Mouse (Mus musculus) spleen, postnatal 14 days (tissue): ENCODE results near the gene Pcsk4.
A peak's percentile ranks its signal among the peaks of the same experiment; 100 is the strongest.
"Not testable (repeated sequence)": the region's sequence is repeated elsewhere in the genome, so short reads cannot be mapped to it uniquely, and the experiment has no call there.

ENCODE experiments used
- DNase-seq, 2 experiments: peaks; one replicate each; pipeline ENCODE4 v3.0.0; 2021 to 2022; ENCODE audit warnings: low spot score in 2 of 2

Pcsk4 gene

DNA sequence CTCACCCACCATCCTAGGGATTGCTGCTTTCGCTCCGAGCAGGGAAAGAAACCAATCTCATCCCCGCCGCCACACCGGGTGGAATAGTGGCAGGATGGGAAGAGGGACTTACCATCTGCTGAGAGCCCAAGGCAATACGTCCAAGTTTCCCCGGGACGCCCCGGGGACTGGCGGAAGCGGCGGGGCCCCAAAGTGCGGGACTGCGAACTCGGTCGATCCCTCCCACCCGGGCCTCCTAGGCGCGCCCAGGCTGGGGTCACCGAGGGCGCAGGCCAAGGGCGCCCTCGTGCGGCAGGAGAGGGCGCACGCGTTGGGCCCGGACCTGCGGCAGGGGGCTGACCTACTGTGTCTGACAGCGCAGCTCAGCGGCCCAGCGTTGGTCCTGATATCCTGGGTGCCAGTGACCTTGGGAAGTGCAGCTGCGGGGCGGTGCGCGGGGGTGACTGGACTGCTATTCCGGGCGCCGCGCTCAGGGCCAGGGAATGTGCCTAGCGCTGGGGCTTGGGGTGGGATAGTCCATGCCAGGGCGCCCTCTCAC is 19.0 kb upstream of the Pcsk4 start, which contains the start of gene Adamtsl5:
Gene Adamtsl5 (minus strand): TSS at position 169 of the 538 bp plus-strand sequence.
- DNase-seq = peak; percentile 54 to 72

DNA sequence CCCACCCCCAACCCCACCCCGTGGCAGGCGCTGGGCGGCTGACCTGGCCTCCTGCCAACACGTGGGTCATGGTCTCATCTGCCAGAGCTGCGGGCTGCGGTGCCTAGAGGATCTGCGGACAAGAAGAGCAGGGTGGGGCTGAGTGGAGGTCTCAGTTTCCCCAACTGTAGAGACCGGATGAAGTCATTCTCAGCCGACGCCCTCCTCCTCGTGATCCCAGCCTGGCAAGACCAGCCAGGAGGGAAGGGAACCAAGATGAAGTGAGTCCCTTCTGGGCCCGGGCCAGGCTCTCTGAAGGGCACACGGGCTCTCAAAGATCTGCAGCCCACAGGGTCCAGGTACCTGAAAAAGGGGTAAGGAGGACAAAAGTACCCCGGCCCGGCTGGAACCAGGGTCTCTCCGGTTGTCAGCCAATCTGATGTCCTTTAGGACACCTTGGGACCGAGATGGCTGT is 18.2 kb upstream of the Pcsk4 start:
- no peak for DNase-seq

DNA sequence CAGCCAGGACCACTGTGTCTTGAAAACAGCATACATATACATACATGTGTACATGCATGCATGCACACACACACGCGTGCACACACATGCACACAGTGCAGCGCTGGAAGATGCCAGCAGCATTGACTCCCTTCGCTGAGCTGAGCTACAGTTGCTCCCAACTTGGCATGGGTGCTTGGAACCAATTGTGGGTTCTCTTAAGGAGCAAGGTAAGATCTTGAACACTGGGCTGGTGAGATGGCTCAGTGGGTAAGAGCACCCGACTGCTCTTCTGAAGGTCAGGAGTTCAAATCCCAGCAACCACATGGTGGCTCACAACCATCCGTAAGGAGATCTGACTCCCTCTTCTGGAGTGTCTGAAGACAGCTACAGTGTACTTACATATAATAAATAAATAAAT is 16.6 kb upstream of the Pcsk4 start:
- DNase-seq = not testable (repeated sequence)

DNA sequence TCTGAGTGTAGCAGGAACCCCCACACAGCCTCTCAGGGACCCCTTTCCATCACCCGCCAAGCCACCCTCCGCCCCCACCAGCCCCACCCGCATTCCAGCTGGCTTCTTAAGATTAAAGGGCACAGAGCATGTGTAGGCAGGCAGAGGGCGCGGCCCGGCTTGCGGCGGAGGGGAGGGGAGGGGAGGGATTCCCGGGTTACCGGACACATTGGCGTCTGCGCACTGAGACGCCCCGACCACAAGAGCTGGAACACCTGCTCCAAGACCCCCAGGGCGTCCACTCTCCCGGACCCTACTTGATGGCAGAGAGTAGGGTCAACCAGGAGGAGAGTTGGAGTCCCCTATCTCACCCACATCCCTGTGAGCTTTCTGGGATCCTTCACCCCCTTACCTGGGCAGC is 15.8 kb upstream of the Pcsk4 start:
- DNase-seq = peak in 1 of 2 experiments; percentile 45

DNA sequence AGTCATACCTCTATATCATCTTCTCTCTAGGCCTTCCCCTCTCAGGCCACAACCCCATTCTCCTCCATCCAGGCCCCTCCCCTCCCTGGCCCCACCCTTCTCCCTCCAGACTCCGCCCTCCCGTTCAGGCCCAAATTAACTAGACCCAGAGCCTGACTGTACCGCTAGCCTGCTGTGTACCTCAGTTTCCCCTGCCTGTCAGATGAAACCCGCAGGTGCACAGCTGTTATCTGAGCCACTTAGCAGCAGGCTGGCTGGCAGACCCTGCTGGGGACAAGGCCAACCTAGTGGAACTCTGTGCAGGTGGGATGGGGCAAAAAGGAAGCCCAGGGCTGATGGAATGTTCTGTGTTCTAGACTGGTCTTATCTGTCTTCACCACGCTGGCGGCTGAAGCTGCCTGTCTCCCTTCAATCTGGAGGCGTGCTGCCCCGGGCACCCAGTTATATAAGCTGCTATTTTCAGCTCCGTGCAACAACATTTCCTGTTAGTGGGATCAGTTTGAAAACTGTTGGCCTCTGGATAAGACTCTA is 14.9 kb upstream of the Pcsk4 start:
- no peak for DNase-seq

DNA sequence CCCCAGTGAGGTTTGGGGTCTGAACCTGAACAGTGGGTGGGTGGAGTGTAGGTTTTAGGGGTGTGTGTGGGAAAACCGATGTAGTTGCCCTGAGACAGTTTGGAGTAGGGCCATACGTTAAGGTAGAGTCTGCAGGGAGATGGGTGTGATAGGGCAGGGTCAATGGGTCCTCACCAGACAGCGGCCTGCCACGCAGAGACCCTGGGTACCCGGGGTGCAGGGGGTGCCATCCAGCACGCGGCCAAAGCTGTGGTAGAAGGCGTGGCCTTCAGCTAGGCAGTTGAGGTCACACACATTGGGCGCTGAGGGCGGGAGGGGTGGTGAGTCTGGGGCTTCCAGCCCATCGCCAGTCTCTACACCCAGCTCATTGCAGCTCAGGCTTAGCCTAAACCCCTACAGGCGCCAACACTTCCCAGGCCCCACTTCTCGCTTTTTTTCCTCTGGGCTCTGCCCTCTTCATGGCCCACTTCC is 14.2 kb upstream of the Pcsk4 start:
- no peak for DNase-seq

DNA sequence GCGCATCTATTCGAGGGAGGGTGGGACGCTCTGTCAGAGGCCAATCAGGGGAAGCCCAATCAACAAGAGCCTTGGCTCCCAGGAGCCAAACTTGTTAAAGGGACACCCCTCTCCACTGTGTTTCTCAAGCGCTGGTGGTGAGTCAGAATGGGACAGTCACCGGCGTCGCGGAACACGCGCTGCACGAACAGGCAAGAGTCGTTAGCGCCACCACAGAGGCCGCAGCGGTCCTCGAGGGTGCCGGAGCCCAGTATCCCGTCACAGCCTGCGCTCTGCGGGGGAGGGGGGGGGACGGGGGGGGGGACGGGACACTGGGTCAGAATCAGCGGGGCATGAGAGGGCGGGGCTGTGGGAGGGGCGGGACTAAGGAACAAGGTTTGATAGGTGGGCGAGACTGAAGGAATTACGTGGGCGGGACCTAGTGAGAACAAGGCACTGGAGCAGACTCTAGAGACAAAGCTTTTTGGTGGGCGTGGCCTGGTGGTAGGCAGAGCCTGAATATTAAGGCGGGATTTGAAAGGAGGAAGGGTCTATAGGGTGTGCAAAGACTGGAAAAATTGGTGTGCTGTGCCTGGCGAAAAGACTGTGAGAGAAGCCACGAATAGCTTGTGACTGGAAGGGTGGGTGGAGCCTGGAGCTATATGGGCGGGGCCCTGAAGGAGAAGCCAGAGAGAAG is 13.6 kb upstream of the Pcsk4 start:
- DNase-seq = no peak

DNA sequence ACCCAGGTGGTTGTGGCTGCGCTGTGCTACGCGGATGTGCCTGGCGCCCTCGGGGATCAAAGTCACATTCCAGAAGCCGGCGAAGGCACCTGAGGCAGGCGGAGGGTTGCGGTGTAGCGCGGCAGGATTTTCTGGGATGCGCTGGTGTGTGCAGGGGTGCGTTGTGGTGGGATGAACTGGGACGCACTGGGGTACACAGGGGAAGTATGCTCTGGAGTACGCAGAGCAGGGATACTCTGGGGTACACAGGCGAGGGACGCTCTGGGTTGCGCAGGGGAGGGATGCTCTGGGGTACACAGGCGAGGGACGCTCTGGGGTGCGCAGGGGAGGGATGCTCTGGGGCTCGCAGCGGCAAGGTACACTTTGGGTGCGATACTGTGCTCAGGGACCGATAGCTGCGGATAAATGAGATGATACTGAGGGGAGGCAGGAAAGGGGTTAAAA is 13.0 kb upstream of the Pcsk4 start:
- no peak for DNase-seq

DNA sequence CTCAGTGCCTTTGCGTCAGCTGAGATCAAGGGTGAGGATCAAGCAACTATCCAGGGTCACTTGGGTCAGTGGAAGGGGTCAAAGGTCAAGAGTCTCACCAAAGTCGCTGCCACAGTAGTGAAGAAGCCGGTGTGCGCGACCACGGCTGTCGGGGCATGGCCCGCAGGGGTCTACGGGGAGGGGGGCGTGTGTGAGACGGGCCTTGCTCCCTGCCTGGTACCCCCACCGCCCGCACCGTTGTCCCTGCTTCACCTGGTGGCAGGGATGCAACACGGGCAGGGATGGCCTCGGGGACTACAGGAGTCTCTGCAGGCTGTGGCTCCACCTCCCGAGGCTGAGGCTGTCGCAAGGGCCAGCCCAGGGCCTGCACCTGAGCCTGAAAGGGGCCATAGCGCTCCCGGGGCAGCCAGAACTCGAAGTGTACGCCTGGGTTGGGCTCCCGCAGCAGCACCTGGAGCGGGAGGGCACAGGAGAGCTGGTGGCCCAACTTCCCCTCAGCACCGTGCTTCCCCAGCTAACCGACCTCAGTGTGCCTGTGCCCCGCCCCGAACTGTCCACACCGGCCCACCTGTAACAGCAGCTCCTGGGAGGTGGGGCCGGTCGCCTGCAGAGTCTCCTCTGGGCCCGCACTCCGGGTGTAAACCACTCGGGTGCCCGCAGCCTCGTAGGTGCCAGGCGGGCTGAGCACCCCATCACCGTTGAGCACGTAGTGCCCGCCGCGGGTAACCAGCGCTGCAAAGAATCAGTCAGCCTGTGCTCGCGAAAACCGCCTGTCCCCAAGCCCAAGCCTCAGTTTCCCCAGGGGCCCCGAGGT is 12.4 kb upstream of the Pcsk4 start:
- no peak for DNase-seq

DNA sequence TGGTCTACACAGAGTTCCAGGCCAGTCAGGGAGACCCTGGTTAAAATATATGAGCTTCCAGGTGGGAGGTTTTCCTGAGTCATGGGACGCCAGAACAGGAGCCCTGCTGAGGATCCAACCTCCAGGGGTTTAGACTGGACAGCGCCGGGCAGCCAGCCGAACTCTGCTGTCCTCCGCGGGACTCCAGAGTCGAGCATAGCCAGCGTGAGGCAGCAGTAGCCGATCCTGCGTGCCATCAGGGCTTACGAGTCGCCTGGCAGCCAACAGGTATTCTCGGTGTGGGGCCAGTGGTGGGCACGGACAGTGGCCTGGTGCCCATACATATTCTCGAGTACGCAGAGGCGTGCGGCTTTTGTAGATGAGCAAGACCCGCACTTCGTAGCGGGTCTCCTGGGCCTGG is 11.7 kb upstream of the Pcsk4 start:
- DNase-seq = no peak

DNA sequence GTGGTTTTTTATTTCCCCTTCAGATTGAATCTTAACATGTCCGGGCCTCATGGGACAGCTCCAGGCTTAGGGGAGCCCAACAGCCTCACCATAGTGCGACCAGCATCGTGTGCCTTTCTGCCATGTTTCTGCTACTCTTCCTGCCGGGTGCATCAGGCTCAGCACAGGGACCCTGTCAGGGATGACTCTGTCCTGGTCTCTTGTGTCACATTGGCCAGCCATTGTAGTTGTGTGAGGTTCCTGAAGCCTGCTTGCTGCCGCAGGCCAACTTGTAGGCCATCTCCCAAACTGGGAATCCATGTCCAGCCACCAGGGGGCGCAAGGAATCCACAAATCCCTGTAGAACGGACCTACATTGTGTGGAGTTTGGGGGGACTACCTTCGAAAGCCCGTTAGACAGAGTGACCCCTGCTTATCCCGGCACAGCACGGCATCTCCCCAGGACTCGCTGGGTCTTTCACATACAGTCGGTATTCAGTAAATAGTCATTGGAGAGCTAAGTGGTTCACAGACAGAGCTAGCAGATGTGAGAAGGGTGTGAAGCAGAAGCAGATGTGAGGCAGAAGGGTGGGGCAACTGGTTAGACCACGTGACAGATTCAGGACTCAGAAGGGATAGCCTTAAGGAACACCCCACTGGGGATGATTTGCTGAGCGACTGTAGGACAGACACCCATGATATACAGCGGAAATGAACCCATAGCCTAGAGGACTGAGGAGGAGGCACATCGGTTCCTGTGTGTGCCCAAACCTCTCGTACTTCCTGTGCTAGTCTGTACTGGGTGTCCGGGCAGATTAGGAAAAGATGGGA is 10.8 kb upstream of the Pcsk4 start:
- DNase-seq = peak; percentile 75 to 85

DNA sequence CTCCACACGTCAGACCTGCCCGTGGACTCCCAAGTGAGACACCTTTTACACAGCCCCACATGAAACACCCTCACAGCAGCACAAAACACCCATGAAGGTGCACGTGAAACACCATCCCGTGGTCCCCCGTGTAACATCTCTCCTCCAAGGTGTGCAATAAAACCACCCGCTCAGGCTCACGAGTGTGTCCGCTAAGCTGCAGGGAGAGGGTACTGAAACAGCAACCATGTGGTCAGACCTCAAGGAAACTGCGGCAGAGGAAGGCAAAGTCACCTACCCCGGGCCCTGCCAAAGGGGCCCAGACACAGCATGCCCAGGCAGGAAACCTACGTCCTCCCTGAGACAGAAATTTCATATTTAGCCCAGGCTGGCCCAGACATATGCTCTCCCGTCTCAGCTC is 7.0 kb upstream of the Pcsk4 start:
- no peak for DNase-seq

DNA sequence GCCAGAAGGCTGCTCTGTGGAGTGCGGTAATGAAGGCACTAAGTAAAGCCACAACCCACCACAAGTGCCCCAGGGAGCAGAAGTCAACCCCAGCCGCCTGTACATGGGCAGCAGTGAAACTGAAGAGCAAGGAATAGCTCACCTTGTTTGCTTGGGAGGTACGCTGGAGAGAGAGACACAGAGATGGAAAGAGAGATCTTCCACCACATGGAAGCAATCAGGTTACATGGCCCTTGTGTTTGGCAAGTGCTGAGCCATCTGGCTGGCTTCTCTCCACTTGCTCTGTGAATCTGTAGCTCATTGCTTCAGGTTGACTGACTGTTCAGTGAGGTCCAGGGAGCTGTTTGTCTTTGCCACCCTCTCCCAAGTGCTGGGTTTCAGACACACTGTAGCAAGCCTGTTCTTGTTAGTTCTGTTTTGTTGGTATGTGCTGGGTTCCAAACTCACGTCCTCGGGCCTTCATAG is 3.3 kb upstream of the Pcsk4 start:
- DNase-seq = no peak

DNA sequence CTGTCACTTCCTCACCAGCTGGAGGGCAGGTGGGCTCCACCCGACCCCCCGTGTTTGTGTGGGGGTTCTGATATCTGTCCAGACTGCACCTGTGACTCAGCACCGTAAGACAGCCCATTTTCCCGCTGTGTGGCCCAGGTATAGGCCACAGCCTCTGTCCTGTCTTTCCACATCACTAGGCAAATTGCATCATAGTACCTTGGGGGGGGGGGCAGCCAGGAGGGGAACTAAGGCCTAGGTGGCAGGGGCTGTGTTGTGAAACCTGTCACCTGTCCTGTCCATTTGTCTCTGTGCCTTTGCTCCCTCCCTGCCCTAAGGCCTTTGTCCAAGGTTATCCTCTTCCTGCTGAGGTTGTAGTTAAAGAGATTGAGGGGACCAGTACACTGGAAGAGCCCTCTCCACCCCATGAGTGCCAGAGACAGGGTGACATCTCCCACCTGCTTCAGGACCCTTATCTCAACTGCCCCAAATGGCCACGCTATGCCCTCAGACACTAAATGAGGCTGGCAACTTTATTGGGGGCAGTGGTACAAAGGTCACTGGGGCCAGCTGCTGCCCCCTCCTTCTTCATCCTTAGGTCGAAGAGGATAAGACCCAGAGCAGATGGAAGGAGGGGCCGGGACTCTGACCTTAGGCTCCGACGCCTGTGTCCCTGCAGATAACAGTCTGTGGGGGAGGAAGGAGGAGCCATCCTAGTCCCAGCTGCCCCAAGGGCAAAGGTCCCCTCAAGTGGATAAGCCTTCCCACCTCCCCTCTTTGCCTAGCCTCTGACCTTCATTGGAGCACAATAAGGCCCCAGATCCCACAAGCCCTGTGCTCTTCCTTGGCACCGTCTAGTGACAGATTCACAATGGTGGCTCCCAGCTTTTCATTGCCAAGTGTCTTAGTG is 2.6 kb upstream of the Pcsk4 start:
- peak in 1 of 2 experiments; percentile 40 for DNase-seq

DNA sequence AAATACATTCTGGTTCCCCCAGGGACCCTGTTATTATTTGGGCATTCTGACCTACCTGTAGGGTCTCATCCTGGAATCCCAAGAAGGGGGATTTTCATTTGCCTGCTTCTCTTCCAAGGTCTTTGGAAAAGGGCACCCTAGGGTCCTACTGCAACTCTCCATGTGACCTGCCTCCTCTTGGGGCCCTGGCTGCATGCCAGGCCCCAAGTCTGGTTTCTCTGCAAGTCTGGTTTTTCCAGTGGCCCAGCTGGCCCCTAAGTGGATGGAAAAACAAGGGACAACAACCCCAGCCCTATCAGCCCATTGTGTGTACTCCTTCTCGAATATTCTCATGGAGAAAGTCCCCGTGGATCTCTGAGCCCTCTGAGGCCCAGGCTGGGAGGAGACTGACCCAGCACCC is 1.6 kb upstream of the Pcsk4 start:
- no peak for DNase-seq

DNA sequence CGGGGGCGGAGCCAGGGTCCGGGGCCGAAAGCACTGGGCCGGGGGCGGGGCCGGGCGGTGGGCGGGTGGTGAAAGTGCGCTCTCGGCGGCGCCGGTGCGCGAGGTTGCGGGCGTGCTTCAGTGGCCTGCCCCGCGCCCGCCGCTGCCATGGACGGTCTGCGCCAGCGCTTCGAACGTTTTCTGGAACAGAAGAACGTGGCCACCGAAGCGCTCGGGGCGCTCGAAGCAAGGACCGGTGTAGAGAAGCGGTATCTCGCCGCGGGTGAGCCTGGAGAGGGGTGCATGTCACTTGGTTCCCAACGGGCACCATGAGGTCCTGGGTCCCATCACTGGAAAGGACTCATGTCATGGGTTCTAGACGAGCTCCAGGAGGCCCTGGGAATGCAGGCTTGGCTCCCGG is 786 bp upstream of the Pcsk4 start:
- DNase-seq = no peak

DNA sequence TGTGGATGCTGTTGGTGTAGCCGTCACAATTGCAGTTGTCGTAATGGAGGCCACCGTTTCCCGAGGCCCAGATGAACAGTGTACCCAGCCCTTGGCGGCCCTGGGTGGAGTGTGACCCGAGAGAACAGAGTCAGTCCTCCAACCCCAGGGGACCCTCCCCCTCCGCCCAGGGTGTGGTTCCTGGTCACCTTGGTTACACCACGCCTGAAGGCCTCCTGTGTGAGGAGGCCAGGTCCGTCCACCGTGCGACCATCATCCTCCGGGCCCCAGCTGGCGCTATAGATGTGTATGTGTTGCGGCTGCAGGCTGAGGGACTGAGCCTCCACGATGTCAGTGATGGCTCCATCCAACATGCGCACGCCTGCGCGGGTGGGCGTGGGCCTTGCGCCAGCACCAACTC is 4.3 kb downstream of the Pcsk4 start:
- no peak for DNase-seq

DNA sequence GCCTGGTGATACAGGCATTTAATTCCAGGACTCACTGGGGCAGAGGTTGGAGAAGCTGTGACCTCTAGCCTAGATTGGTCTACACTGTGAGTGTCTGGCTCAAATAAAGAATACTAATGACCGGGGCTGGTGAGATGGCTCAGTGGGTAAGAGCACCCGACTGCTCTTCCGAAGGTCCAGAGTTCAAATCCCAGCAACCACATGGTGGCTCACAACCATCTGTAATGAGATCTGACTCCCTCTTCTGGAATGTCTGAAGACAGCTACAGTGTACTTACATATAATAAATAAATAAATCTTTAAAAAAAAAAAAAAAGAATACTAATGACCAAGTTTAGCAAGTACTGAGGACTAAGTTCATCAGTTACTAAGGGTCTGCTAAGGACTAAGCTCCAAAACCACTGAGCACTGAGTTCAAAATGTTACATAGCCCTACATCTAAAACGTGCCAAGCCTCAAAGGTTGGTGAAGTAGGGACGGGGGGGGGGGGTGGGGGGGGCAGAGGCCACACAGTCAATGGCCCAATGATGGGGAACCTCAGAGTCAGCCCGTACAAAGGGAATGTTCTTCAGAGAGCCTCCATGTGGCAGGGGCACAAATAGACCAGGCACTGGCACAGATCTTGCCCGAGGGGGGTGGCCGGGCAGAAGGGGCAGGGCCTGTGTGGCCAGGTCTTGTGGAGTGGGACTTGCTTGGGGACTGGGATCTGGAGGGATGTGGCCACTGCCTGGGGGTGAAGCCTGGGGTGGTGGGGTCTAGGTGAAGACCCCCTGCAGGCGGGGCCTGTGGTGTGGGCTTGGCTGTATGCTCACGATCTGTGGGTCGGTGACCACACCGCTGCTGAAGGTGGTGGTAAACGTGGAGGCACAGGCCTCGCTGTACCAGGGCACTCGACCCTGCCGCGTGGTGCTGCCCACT is 4.9 kb downstream of the Pcsk4 start:
- no peak for DNase-seq
